Mouse (Mus musculus) retina, embryonic 14.5 days (tissue): ENCODE measurements around the gene Son.
A peak's percentile ranks its signal among the peaks of the same experiment; 100 is the strongest.

Experiments used
- DNase-seq: peaks from one replicate; pipeline ENCODE4 v3.0.0-alpha.2; 2015; ENCODE audit warnings: low spot score

The Son gene

GRCm38 (mm10) chr16:91647461-91648219, at the start of gene Son:
Son (plus strand) TSS chr16:91647506.
- DNase-seq = peak; percentile 97

- DNase-seq = peak; percentile 99
These were observed 49.7 kb upstream of the Son start, which contains the start of gene Tmem50b for GRCm38 (mm10) chr16:91597672-91598010. Tmem50b (minus strand) TSS chr16:91597800.

- DNase-seq = no peak
These were observed 48.1 kb upstream of the Son start for GRCm38 (mm10) chr16:91599242-91599641.

GRCm38 (mm10) chr16:91601081-91601480, 46.2 kb upstream of the Son start:
- DNase-seq = no peak

GRCm38 (mm10) chr16:91601693-91602092, 45.6 kb upstream of the Son start:
- no peak for DNase-seq

- DNase-seq = no peak
These were observed 42.1 kb upstream of the Son start for GRCm38 (mm10) chr16:91605156-91605555.

- DNase-seq = no peak
These were observed 40.3 kb upstream of the Son start for GRCm38 (mm10) chr16:91606958-91607357.

- no peak for DNase-seq
These were observed 37.6 kb upstream of the Son start for GRCm38 (mm10) chr16:91609501-91610245.

- no peak for DNase-seq
These were observed 36.1 kb upstream of the Son start for GRCm38 (mm10) chr16:91611248-91611647.

- DNase-seq = no peak
These were observed 34.8 kb upstream of the Son start for GRCm38 (mm10) chr16:91612525-91612924.

GRCm38 (mm10) chr16:91614552-91614951, 32.8 kb upstream of the Son start:
- no peak for DNase-seq

GRCm38 (mm10) chr16:91618511-91619501, 28.5 kb upstream of the Son start, which contains the start of gene Dnajc28:
Dnajc28 (minus strand) TSS chr16:91619026.
- peak; percentile 86 for DNase-seq

GRCm38 (mm10) chr16:91620185-91620584, 27.1 kb upstream of the Son start:
- no peak for DNase-seq

GRCm38 (mm10) chr16:91620991-91621390, 26.3 kb upstream of the Son start:
- no peak for DNase-seq

GRCm38 (mm10) chr16:91623074-91623473, 24.2 kb upstream of the Son start:
- no peak for DNase-seq

- DNase-seq = no peak
These were observed 19.5 kb upstream of the Son start for GRCm38 (mm10) chr16:91627831-91628230.

- no peak for DNase-seq
These were observed 18.6 kb upstream of the Son start for GRCm38 (mm10) chr16:91628673-91629072.

- DNase-seq = no peak
These were observed 17.6 kb upstream of the Son start for GRCm38 (mm10) chr16:91629749-91630148.

- DNase-seq = no peak
These were observed 16.7 kb upstream of the Son start for GRCm38 (mm10) chr16:91630584-91630983.

- no peak for DNase-seq
These were observed 14.9 kb upstream of the Son start for GRCm38 (mm10) chr16:91632439-91632838.

GRCm38 (mm10) chr16:91632940-91633339, 14.4 kb upstream of the Son start:
- no peak for DNase-seq

- DNase-seq = no peak
These were observed 13.7 kb upstream of the Son start for GRCm38 (mm10) chr16:91633641-91634040.
